Mouse (Mus musculus) liver, embryonic 11.5 days (tissue): ENCODE results near the gene Card9. TPM values are rescaled to one million over a fixed set of nuclear protein-coding genes. Genes with fewer than 3 reads are reported as not detected.

Source experiments
- ATAC-seq: fragments of 200-750 bp; cut with Nextera tagmentation; replicated peaks from 2 replicates; pipeline ENCODE4 v1.8.0; 2017; ENCODE audit warnings: moderate number of reproducible peaks, mild to moderate bottlenecking, moderate TSS enrichment, moderate library complexity; ENCODE audit not compliant: low FRiP score
- DNase-seq: peaks from one replicate; pipeline ENCODE4 v3.0.0-alpha.2; 2017; ENCODE audit warnings: low spot score
- H3K27ac ChIP-seq: fragments of 300-500 bp; sonication (generic); 2 replicates; pipeline ENCODE4 v1.5.1; 2014; ENCODE audit warnings: mild to moderate bottlenecking, low read depth, low read length, control low read depth
- H3K27me3 ChIP-seq: fragments of 300-500 bp; sonication (generic); replicated peaks from 2 replicates; pipeline ENCODE4 v1.6.1; 2014; ENCODE audit warnings: low read length, mixed read lengths; ENCODE audit not compliant: control insufficient read depth, insufficient read depth
- H3K36me3 ChIP-seq: fragments of 300-500 bp; sonication (generic); 2 replicates; pipeline ENCODE4 v1.6.1; 2014; ENCODE audit warnings: mild to moderate bottlenecking, low read length, moderate library complexity, mixed read lengths; ENCODE audit not compliant: control insufficient read depth, insufficient read depth
- H3K4me1 ChIP-seq: fragments of 300-500 bp; sonication (generic); replicated peaks from 2 replicates; pipeline ENCODE4 v1.6.1; 2014; ENCODE audit warnings: low read length, mixed read lengths; ENCODE audit not compliant: control insufficient read depth, insufficient read depth
- H3K4me2 ChIP-seq: fragments of 300-500 bp; sonication (generic); 2 replicates; pipeline ENCODE4 v1.6.1; 2014; ENCODE audit warnings: mild to moderate bottlenecking, control low read depth, moderate library complexity
- H3K4me3 ChIP-seq: fragments of 300-500 bp; sonication (generic); 2 replicates; pipeline ENCODE4 v1.5.1; 2014; ENCODE audit warnings: low read depth, low read length, control low read depth
- H3K9ac ChIP-seq: fragments of 300-500 bp; sonication (generic); 2 replicates; pipeline ENCODE4 v1.6.1; 2014; ENCODE audit warnings: low read depth, low read length, control low read depth
- H3K9me3 ChIP-seq: fragments of 300-500 bp; sonication (generic); 2 replicates; pipeline ENCODE4 v1.6.1; 2016; ENCODE audit warnings: low read length, inconsistent platforms, mixed read lengths; ENCODE audit not compliant: control insufficient read depth
- WGBS: fragments of 180-500 bp; shearing (Covaris S2); extraction: QIAGEN DNeasy Blood & Tissue Kit; methylation state at CpG from one replicate; pipeline ENCODE4 v1.1.7; 2014; 5-methylcytosine and 5-hydroxymethylcytosine counted together
- polyA plus RNA-seq: library from polyadenylated mRNA; unstranded; fragments of >200 nt; fragmentation: Nextera tagmentation; extraction: Ambion mirVana; gene quantifications from 2 replicates; pipeline ENCODE4 v1.2.1, GENCODE M21; 2014

Card9 gene
- polyA plus RNA-seq, 1 experiment from 2014 or later, result 1.7 TPM

- Histone ChIP-seq H3K4me2 (no peak overlapping the region), H3K36me3 (peaks cover 11% of the 10 kb centered on the region; the same call in 1 of the 2 replicates), H3K27me3 (no peaks in the 10 kb centered on the region), H3K4me1 (no peaks in the 10 kb centered on the region), H3K4me3 (no peak overlapping the region), H3K27ac (no peak overlapping the region), H3K9me3 (no peaks in the 10 kb centered on the region), H3K9ac (no peak overlapping the region)
- DNase-seq (no peak), ATAC-seq (no peak)
- 67% methylated on average over 8 of the region's 8 CpGs for WGBS
Measured at GRCm38 (mm10) chr2:26329402-26329801, 31.3 kb downstream of the Card9 start.

GRCm38 (mm10) chr2:26327852-26328251 lies 32.9 kb downstream of the Card9 start:
- Histone ChIP-seq H3K4me2 (no peak overlapping the region), H3K9me3 (no peaks in the 10 kb centered on the region), H3K4me1 (no peaks in the 10 kb centered on the region), H3K4me3 (no peak overlapping the region), H3K27me3 (no peaks in the 10 kb centered on the region), H3K9ac (no peak overlapping the region), H3K36me3 (peaks cover 19% of the 10 kb centered on the region; the same call in 1 of the 2 replicates), H3K27ac (no peak overlapping the region)
- 83% methylated on average over 4 of the region's 4 CpGs for WGBS
- ATAC-seq (no peak), DNase-seq (no peak)

GRCm38 (mm10) chr2:26325386-26326181 lies 35.1 kb downstream of the Card9 start:
- Histone ChIP-seq H3K4me1 (no peaks in the 10 kb centered on the region), H3K9ac (no peak overlapping the region), H3K27me3 (no peaks in the 10 kb centered on the region), H3K4me2 (no peak overlapping the region), H3K27ac (no peak overlapping the region), H3K9me3 (no peaks in the 10 kb centered on the region), H3K36me3 (peaks cover 19% of the 10 kb centered on the region; the same call in 1 of the 2 replicates), H3K4me3 (no peak overlapping the region)
- WGBS, result 61% methylated on average over 15 of the region's 15 CpGs
- DNase-seq (peak; percentile 64), ATAC-seq (peak; percentile 80)

GRCm38 (mm10) chr2:26324917-26325316 lies 35.8 kb downstream of the Card9 start:
- Histone ChIP-seq H3K9ac (no peak overlapping the region), H3K4me1 (no peaks in the 10 kb centered on the region), H3K4me2 (no peak overlapping the region), H3K36me3 (peaks cover 19% of the 10 kb centered on the region; the same call in 1 of the 2 replicates), H3K9me3 (no peaks in the 10 kb centered on the region), H3K27me3 (no peaks in the 10 kb centered on the region), H3K27ac (no peak overlapping the region), H3K4me3 (no peak overlapping the region)
- 77% methylated on average over 2 of the region's 2 CpGs for WGBS
- DNase-seq (no peak), ATAC-seq (no peak)

- WGBS, result 83% methylated on average over 13 of the region's 13 CpGs
- Histone ChIP-seq H3K9me3 (no peaks in the 10 kb centered on the region), H3K9ac (0 out of 2 replicates have a peak overlapping the region, but pooled peaks have one; percentile 34), H3K4me3 (no peak overlapping the region), H3K27ac (no peak overlapping the region), H3K36me3 (peaks cover 19% of the 10 kb centered on the region; the same call in 1 of the 2 replicates), H3K4me1 (no peaks in the 10 kb centered on the region), H3K27me3 (no peaks in the 10 kb centered on the region), H3K4me2 (no peak overlapping the region)
- ATAC-seq (no peak), DNase-seq (no peak)
Measured at GRCm38 (mm10) chr2:26323589-26324325, 37.0 kb downstream of the Card9 start.

- DNase-seq (no peak), ATAC-seq (no peak)
- Histone ChIP-seq H3K9me3 (no peaks in the 10 kb centered on the region), H3K4me2 (no peak overlapping the region), H3K36me3 (0 out of 2 replicates have a peak, but pooled peaks cover 11% of the 10 kb centered on the region), H3K9ac (no peak overlapping the region), H3K27me3 (0 out of 2 replicates have a peak, but pooled peaks cover 2% of the 10 kb centered on the region), H3K27ac (no peak overlapping the region), H3K4me1 (peaks cover 17% of the 10 kb centered on the region), H3K4me3 (no peak overlapping the region)
- WGBS, result 82% methylated on average over 14 of the region's 14 CpGs
Measured at GRCm38 (mm10) chr2:26320245-26321185, 40.2 kb downstream of the Card9 start.

- Histone ChIP-seq H3K36me3 (0 out of 2 replicates have a peak, but pooled peaks cover 9% of the 10 kb centered on the region), H3K27me3 (0 out of 2 replicates have a peak, but pooled peaks cover 2% of the 10 kb centered on the region), H3K9ac (no peak overlapping the region), H3K9me3 (no peaks in the 10 kb centered on the region), H3K4me2 (no peak overlapping the region), H3K4me3 (no peak overlapping the region), H3K4me1 (peaks cover 21% of the 10 kb centered on the region), H3K27ac (no peak overlapping the region)
- ATAC-seq, result no peak
- WGBS, result 85% methylated on average over 13 of the region's 13 CpGs
- DNase-seq, result no peak
Measured at GRCm38 (mm10) chr2:26319519-26320244, 41.0 kb downstream of the Card9 start.
